Mouse (Mus musculus): Measurements from ENCODE around the gene Shc1.

The Shc1 gene

DNA sequence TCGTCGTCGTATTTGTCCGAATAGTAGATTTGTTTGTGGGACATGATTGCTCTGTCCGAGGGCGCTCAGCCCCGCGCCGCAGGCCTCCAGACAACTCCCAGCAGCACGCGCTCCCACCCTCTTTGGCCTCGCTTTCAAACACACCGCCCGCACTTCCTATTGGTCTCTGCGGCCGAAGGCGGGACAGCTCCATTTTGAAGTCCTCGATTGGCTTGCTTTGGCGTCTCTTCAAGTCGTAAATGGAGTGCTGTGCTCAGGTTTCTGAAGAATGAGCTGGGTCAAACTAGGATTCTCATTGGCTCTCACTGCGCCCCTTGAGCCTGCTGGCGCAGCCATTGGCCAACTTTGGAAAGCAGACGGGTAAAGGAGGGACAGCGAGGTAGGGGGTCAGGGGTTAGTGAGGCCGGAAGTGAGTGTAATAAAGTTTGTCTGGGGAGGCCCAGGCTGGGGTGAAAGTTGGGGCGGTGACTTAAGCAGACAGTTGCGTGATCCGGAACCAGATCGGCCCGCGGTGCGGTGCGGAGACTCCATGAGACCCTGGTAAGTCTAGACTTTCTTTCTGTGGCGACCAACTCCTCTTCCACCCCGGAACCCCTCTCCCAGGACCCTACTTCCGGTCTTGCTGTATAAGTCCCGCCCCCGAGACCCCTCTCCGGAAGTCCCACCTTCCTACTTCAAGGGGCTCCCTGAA, at the start of gene Shc1, which contains the start of gene Cks1b:
TSS of gene Shc1 (plus strand) at position 274 of the 691 bp plus-strand sequence.
TSS of gene Cks1b (minus strand) at position 214 of the 691 bp plus-strand sequence.
- peak; percentile 90 for DNase-seq

DNA sequence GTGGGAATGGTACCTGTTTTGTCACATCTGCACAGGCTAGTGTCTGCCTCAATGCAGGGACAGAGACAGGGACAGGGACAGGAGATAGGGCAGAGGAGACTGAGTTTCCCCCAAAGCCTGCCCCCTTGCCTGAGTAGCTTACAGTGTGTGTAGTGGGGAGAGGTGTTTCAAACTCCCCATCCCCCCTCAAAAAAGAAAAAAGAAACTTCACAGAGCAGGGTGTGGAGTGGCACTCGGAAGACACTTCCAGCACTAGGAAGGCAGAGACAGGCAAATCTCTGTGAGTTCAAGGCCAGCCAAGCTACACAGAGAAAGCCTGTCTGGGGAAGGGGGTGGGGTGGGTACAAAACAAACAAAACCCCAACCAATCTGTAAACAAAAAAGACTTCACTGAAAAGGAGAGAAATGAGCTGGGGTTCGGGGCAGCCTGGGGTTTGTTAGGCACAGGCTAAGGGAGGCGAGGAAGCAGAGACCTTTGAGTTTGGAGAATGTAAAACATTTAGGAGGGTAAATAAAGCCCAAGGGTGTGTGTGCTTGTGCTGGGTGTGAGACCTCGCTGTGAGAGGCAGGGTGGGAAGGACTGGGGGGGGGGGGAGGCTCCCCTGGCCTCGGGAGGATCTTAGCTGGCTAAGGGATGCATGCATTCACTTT, 44.5 kb upstream of the Shc1 start:
- no peak for DNase-seq

DNA sequence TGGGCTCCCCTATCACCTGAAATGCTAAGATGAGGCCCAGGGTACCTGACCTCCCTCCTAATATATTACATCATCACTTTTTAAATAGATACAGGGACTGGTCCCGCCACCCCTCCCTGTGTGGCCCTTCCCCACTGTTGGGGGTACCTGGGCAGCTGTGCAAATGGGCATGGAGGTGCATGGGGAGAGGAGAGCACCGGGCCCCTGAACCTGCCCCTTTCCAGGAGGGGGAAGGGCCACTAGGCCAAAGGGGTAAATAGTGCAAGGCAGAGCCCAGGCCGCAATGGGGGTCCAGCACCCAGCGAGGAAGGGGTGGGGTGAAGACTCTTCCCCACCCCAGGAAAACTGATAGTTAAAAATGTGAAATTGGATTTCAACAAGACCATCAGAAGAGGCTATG, 40.4 kb upstream of the Shc1 start:
- no peak for DNase-seq

DNA sequence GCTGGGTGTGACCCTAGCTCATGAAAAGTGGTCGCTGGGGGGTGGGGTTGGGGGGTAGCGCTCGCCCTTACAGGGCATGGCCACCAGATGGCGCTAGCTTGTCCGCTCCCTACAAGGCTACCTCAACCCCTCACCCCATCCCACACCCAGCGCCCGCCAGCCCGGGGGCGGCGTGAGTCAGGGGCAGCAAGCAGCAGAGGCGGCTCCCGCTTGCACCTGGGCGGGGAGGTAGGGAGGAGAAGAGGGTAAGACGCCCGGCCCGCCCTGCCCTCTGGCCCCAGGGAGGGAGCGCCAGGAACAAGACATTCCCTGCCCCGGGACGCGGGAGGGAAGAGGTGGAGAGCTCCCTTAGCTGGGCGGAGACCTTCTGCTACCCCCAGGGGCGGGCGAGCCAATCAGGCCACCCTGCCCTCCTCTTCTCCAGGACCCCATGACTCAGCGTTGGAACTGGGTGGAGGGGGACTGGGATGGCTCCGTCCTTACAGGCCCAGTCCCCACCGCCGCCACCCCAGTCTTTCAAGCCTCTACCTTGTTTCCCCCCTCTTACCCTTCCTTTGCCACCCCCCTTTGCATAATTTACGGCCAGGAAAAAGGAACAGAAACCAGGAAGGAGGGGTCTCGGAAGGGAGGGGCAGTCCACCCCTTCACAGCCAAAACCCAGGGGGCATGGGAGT, 39.7 kb upstream of the Shc1 start:
- DNase-seq: peak; percentile 78

DNA sequence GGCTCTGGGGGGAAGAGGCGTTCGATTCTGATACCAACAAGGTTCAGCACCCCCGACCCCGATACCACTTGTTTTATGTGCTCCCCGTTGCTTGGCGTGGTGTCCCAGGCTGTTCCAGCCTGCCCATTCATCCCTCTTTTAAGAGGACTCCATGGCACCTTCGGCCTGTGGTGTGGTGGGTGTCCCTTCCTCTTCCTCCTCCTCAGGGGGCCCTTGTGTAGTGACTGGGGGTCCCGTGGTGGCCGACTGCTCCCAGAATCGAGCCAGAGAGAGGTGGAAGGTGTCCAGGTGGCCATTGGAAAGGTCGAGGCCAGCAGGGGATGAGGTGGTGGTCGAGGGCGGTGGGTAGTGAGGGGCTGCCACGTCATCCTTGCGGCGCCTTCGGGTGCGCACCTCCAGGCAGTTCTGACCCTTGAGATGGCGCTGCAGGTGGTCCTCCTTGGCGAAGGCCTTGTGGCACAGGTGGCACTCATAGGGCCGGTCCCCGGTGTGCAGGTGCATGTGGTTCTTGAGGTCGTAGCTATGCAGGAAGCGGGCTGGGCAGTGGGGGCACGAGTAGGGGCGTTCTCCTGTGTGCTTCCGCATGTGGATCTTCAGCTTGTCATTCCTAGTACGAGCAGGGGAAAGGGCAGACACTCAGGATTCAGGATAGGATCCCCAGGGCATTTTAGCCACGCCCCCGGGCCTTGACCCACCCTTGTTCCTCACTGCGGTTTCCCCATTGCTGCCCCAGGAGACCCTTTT, 38.7 kb upstream of the Shc1 start:
- DNase-seq: no peak

DNA sequence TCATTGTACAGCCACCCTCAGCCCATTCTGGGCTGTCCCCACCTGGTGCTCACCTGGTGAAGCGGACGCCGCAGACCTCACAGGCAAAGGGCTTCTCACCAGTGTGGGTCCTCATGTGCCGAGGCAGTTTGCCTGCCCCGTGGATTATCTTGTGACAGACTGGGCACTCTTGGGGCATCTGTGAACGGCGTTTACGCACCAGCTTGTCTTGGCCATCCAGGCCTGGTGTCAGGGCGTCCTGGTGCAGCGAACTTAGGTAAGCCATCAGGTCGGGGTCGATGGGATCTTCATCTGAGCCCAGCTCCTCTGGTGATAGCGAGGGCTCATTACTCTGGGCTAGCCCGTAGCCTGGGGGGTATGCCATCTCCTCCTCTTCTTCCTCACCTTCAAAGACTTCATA, 38.0 kb upstream of the Shc1 start:
- no peak for DNase-seq

DNA sequence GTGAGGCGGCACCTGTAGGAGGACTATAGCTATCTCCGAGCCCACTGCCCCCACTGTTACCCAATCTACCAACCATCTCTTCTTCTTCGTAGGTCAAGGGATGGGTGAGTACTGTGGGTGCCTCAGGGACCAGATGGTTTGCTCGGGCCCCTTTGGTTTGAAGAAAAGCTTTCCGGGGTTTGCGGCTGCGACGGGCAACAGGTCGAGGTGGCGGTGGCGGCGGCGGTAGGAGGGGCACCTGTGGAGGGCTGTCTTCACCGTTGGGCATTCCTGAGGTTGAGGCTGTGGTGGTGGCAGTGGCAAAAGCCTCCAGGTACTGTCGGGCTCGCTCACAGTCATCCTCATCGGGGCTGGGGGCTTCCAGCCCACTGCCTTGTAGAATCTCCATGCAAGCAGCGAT, 37.5 kb upstream of the Shc1 start:
- DNase-seq: no peak

DNA sequence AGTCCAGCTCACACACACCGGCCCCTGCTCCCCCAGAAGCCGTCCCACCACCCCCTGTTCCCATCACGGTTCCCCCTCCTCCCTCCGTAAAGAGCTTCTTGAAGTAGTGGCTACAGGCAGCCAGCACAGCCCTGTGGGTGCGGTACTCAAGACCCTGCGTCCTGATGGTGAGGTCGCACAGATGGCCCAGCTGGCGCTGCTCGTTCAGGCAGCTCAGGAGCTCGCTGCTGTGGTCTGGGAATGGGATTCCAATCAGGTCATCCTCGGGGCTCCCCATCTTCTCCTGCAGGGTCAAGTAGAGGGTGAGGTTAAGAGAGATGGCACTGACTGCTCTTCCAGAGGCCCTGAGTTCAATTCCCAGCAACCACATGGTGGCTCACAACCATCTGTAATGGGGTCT, 37.0 kb upstream of the Shc1 start:
- no peak for DNase-seq

DNA sequence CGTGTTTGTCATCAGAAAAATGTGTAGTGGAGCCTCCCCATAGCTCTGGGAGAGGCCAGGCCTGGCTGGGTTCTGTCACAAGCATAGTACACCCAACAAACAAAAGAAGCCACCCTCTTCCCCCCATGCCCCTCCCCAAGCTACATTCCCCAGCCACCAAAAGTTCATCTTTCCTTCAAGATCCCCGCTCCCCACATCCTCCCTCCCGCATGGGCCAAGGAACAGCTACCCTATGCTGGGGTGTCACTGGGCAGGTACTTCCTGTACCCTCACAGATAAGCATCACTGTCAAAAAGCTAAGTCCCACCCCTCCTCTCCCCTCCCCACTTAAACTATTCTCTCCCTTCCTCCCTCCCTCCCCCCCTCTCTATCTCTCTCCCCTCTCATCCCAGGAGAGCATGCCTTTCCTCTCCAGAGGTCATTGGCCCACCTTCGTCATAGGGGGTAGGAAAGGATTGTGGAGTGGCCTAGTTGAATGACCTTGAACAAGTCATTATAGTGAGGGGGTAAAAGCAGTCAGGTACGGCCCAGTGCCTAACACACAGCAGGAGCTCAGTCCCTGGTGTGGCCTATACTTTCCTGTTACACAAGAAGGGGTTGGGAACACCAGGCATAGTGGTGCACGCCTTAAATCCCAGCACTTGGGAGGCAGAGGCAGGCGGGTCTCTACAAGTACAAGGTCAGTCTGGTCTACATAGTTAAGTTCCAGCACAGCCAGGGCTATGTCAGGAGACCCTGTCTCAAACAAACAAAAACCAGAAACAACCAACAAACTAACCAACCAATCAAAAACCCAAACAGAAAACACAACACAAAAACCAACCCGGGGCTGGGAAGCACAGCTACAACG, 36.0 kb upstream of the Shc1 start:
- DNase-seq: no peak

DNA sequence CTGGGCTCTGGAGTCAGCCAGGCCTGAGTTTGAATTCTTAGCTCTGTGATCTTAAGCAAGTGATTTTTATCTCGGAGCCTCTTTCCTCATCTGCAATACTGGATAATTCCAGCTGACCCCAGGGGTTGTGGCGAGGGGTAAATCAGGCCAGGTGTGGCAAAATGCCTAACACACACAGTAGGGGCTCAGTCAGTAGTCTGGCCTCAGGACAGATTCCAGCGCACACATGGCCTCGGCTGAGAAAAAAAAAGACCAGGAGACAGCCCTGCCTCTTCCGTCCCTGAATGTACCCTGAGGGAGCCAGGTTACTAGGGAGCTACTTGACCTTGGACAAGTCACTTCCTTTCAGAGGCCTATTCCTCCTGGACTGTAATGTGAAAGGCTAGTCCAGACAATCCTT, 35.3 kb upstream of the Shc1 start:
- no peak for DNase-seq

DNA sequence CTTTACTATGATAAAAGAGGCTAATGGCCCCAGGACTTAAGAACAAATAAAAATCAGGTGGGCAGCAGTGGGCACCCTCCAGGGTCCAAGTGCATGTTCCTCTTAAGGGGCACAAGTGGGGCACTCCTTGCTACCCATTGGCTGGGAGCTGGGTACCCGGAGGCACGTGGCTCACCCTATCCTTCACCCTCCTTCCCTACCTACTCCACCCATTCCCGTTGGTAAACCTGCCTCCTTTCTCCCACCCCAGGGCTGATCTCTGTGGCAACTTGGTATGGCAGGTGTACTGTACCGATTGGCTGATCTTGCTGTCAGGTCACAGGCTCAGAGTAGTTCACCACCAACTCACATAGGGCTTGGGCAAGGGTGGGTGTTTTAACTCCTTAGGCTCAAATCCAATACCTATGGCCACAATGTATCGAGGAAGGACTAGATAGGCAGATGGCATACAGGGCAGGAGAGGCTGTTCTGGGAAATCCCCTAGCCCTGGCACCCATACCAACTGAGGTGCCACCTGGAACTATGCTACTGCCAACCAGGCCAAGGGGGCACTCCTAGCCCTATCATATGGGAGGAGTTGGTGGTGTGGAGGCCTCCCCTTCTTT, 34.5 kb upstream of the Shc1 start:
- DNase-seq: no peak

DNA sequence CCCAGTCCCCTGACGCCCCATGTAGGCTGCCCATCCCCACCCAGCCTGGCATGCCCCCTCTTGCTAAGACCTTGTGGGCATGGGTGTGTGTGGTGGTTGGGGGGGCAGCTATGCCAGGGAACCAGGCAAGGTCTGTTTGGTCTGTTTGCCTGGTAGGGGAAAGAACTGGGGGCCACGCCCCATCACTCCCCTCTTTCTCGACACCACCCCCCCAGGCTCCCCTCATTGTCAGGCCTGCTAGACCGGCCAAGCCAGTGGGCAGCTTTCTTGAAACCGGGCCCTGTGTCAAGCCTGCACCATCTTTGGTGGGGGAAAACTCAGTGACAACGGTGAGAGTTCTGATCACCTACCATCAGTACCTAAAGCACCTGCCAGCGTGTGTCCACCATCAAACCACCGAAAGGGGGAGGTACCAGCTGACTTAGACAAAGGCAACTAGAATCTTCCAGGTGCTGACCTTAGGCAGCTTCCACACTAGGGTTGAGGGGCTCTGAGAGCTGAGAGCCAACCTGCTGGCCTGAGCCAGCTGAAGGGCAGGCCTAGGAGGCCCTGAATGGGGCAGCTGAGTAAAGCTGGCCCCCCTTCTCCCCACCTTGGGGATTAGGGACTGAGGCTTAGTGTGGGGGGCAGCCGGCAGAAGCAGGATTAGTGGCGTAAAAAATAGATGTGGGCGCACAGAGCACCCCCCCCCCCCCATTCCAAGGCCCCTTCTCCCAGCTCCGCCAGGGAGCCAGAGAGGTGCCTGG, 33.7 kb upstream of the Shc1 start:
- no peak for DNase-seq

DNA sequence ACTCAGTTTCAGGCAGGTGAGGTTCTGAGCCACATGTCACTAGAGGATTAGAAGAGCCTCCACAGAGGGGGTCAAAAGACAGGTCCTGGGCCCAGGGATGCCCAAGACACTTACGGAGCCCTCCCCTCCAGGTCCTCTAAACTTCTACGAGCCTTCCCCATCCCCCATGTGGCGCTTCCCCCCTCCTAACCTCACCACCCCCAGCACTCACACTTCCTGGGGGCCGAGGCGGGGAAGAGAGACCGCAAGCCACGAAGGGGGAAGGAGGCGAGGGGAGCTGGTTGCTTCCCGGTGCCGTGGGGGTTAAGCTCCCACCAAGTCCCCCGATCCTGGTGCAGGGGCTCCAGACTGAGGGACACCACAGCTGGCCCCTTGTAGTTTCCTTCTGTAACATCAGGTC, 32.8 kb upstream of the Shc1 start:
- no peak for DNase-seq

DNA sequence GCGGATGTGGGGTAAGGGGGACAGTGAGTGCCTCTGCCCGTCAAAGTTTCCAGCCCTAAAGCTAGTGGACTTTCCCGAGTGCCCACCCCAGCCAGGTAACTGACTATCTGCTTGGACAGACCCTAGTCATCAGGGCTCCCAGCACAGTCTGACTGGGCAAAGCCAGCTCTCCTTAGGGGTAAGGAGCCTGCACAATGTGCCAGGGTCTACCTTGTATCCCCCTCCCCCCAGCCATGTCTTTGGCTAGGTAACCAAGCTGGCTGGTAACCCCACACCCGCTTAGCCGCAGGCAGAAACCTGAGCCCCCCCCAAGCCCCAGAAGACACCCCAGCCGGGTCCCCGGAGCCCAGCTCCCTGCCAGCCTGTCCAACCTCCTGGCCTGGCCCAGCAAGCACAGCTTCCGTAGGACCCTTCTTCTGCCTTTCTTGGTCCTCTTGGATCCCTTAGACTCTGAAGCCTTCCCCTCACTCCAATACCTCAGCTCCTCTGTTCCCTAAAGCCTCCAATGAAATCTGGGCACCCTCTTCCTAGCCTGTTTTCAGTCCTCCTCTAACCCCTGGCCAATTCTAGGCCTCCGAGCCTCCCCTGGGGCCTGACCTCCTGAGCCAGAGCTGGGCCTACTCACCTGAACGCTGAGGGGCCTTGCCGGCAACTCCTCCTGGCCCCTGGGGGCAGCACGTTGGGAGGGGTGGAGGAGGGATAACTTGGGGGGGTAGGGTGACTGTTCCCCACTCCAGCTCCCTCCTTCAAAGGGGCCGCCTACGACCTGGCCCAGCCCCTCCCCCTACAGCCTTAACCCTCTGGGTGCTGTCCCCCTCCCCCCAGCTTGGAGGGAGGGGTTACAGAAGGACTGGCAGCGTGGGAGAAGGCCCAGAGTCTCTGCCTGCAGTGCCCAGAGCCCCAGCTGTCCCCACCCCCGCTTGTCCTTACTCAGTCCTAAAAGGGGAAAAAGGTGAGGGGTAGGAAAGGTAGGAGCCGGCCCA, 31.5 kb upstream of the Shc1 start:
- DNase-seq: no peak

DNA sequence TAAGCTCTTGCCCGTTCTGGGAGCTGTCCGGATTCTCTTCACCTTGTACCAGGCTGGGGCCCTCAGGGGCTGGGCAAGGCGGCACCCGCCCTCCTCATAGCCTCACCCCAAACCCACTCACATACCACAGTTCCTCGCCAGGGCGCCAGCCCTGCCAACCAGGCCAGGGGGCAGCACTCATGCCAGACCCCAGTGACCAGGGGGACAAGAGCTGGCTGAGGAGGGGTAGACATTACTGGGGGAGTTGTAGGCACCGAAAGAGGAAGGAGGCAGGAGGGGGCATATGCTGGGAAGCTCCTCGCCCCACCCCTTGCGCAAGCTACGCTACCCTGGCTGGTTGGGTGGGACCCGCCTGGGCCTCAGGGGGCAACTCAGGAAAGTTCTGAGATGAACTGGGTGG, 30.6 kb upstream of the Shc1 start:
- DNase-seq: no peak

DNA sequence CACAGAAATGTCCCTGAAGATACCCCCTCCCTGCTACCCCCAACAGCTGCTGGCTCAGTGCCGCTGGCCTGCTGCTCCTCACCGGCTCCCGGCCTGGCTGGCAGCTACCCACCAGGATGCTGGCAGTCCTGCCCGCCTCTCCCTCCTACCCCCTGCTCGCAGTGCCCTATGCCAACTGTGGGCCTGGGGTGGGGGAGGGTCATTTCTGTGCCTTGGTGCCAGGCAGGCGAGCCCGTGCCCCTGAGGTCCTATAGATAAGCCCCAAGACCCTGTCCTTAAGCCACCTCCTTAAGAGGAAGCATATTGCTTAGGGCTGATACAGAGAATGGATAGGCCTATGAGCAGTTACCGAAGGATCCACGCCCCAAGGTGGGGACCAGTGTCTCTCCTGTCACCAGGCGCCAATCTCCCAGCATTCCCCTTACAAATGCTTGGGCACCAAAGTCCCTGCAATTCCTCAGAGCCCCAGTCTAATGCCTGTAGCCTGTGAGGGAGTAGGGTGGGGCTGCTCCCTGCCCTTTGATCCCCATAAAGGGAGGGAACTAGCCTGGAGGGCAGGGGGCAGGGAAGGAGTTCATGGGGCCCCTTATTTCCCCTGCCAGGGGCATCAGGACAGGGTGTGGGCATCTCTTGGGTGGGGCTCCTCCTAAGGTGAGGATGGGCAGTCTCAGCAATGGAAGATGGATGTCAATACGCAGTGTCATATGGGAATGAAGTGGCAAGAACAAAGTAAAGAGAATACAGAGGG, 29.9 kb upstream of the Shc1 start:
- peak; percentile 60 for DNase-seq

DNA sequence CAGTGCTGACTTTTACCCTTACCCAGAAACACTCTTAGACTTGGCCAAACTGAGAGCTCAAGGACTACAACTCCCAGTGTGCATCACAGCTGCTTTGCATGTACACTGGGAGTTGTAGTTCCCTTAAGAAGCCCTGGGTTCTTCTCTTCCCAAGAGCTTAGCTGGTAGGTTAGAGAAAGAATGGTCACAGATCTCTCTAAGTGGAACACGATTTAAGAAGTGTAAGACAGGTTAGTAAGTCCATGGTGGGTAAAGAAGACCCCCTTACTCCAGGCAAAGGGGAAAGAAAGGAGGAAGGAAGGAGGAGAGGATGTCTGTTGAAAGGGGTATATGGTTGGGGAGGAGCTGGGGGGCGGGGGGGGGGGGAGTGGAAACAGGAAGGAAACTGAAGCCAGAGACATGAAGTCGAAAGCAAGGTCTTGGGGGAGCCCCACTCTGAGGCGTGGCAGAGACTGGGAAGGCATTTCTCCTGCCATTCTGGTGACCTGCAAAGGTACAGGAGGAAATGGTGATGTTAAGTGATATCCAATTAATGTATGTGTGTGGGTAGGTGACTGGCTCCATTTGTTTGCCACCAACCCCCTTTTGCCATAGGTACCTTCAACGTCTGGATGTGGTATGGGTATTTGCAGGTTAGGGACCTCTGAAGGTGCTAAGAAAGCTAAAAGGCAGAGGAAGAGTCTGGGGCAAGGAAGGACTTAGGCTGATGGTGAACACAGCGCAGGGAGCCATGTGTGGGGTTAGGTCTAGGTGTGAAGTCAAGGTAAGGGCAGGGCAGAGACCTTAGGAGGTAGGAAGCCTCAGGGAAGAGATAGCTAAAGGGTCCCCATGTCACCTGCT, 29.1 kb upstream of the Shc1 start:
- no peak for DNase-seq

DNA sequence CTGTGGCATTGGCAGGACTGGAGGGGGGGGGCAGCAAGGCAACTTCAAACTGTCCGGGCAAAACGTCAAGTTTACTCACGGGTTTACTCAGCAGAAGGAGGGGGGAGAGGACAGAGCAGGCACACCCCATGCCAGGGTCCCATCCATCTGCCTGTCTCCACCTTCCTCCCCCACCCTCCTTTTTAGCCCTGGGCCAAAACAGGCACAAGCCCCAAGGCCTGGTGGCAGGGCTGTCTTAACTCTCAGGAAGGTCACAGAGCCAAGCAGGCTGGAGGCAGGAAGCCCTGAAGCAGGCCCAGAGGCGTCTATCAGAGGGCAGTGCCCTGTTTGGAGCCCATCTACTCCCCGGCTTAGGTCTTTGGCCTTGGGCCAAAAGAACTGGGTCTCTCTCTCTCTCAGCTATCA, 28.1 kb upstream of the Shc1 start:
- peak; percentile 49 for DNase-seq

Measured in kidney, adult 18-20 months (tissue).